Comparison of ENCODE assay signal across 8 mouse cellular contexts in genomic region chr13:56145523-56145922, GRCm38 (mm10). TPM values are rescaled to one million over a fixed set of nuclear protein-coding genes. Genes with fewer than 3 reads are reported as not detected.
A peak's percentile ranks its signal among the peaks of the same experiment; 100 is the strongest.
DNase-seq lines count a peak whose midpoint lies in the region; ATAC-seq and TF ChIP-seq lines count a peak whose summit lies in the region.

No protein-coding gene starts in this region.

- peak; percentile 56 for TF ChIP-seq CTCF in heart, postnatal 0 days (IDR thresholded peaks at IDR 0.05; ENCODE audit: low read depth)

- WGBS in heart, postnatal 0 days = 50% methylated on average over 3 of the region's 3 CpGs
- 25% methylated on average over 3 of the region's 3 CpGs for WGBS in heart, embryonic 11.5 days (ENCODE audit: insufficient replicate concordance)

- H3K4me3 ChIP-seq in heart, postnatal 0 days (ENCODE audit: low read depth, low read length) = no peak overlapping the region
- H3K4me3 ChIP-seq in heart, embryonic 11.5 days (ENCODE audit: low read depth, low read length) = no peak overlapping the region

- H3K27ac ChIP-seq in heart, postnatal 0 days (ENCODE audit: low read depth) = no peak overlapping the region
- H3K27ac ChIP-seq in heart, embryonic 11.5 days (ENCODE audit: low read depth, low read length) = no peak overlapping the region

- no peaks in the 10 kb centered on the region; the same call in 1 of the 2 replicates for H3K4me1 ChIP-seq in heart, postnatal 0 days (ENCODE audit: control insufficient read depth, insufficient read depth)
- no peaks in the 10 kb centered on the region for H3K4me1 ChIP-seq in heart, embryonic 11.5 days (ENCODE audit: control insufficient read depth, insufficient read depth, low read length)

- DNase-seq in heart, postnatal 0 days (ENCODE audit: low spot score) = no peak
- DNase-seq in B cell, adult 2 months = peak; percentile 58 to 68
- DNase-seq in T-cell, adult 2 months (ENCODE audit: low spot score) = peak; percentile 54
- no peak for DNase-seq in left cerebral cortex, adult 11 months (ENCODE audit: low spot score)
- DNase-seq in frontal cortex, postnatal 10 days (ENCODE audit: low spot score in 2 of 2) = no peak
- no peak for DNase-seq in cerebellum, postnatal 10 days

- H3K9ac ChIP-seq in heart, postnatal 0 days (replicated peaks; ENCODE audit: low read depth, low read length) = no peak overlapping the region
- no peak overlapping the region for H3K9ac ChIP-seq in heart, embryonic 11.5 days (ENCODE audit: low read depth, low read length)

- no peaks in the 10 kb centered on the region for H3K9me3 ChIP-seq in heart, postnatal 0 days (replicated peaks; ENCODE audit: control insufficient read depth, low read length)
- H3K9me3 ChIP-seq in heart, embryonic 11.5 days (replicated peaks; ENCODE audit: control insufficient read depth, low read length) = no peaks in the 10 kb centered on the region

- peak; percentile 51; the same call in 1 of the 2 replicates for ATAC-seq in heart, postnatal 0 days (ENCODE audit: insufficient read depth, low read depth)
- no peak for ATAC-seq in heart, embryonic 11.5 days (replicated peaks; ENCODE audit: insufficient number of reproducible peaks, low FRiP score, low TSS enrichment)
- peak; percentile 98 for ATAC-seq in megakaryocyte, adult 5-6 weeks (ENCODE audit: poor library complexity, severe bottlenecking)

- no peak overlapping the region for H3K4me2 ChIP-seq in heart, postnatal 0 days (ENCODE audit: low read depth, low read length)
- H3K4me2 ChIP-seq in heart, embryonic 11.5 days = no peak overlapping the region

- H3K36me3 ChIP-seq in heart, postnatal 0 days (replicated peaks; ENCODE audit: control insufficient read depth, insufficient read depth, low read length) = no peaks in the 10 kb centered on the region
- H3K36me3 ChIP-seq in heart, embryonic 11.5 days (ENCODE audit: control insufficient read depth, insufficient read depth, low read length) = no peaks in the 10 kb centered on the region

- H3K27me3 ChIP-seq in heart, postnatal 0 days (ENCODE audit: control insufficient read depth, insufficient read depth, low read length) = no peaks in the 10 kb centered on the region
- no peaks in the 10 kb centered on the region for H3K27me3 ChIP-seq in heart, embryonic 11.5 days (ENCODE audit: control insufficient read depth, insufficient read depth, low read length)

- no peak for TF ChIP-seq EP300 in heart, postnatal 0 days (IDR thresholded peaks at IDR 0.05; ENCODE audit: low read depth)

RNA-seq across cellular contexts. Expression of gene H2afy, which starts 9.4 kb away (rescaled TPM):
- total RNA-seq in heart, postnatal 0 days (2014; rRNA removed; ENCODE audit: low replicate concordance) = 45.0 and 93.1 TPM in 2 replicates
- polyA plus RNA-seq in heart, postnatal 0 days (2015; fragmentation: Nextera tagmentation; extraction: Ambion mirVana) = 61.7 and 62.0 TPM in 2 replicates
- polyA plus RNA-seq in heart, embryonic 11.5 days (2014; fragmentation: Nextera tagmentation; extraction: Ambion mirVana) = 154 and 162 TPM in 2 replicates
- total RNA-seq in megakaryocyte, adult 5-6 weeks (2015) = 304 and 326 TPM in 2 replicates
- total RNA-seq in megakaryocyte, adult 5-6 weeks (2017) = 669 and 674 TPM in 2 replicates

RNA-seq across cellular contexts. Expression of gene Tifab, which starts 33.2 kb away (rescaled TPM):
- total RNA-seq in heart, postnatal 0 days (2014; rRNA removed; ENCODE audit: low replicate concordance) = not detected in 2 replicates
- polyA plus RNA-seq in heart, postnatal 0 days (2015; fragmentation: Nextera tagmentation; extraction: Ambion mirVana) = 0.71 and 0.88 TPM in 2 replicates
- 0.33 and 0.55 TPM in 2 replicates for polyA plus RNA-seq in heart, embryonic 11.5 days (2014; fragmentation: Nextera tagmentation; extraction: Ambion mirVana)
- total RNA-seq in megakaryocyte, adult 5-6 weeks (2015) = 161 and 168 TPM in 2 replicates
- total RNA-seq in megakaryocyte, adult 5-6 weeks (2017) = 230 and 238 TPM in 2 replicates

Comparison
In these comparisons a context has a peak if more than half of its experiments do, and no peak if none do; other contexts are left out.
1. DNase-seq: peak in B cell, adult 2 months (2 of 2) and T-cell, adult 2 months (single experiment); none in heart, postnatal 0 days (single experiment), left cerebral cortex, adult 11 months (single experiment), frontal cortex, postnatal 10 days (0 of 2) and cerebellum, postnatal 10 days (0 of 2).
2. RNA of gene Tifab, which starts 33.2 kb away (total RNA-seq): 161 to 238 TPM in megakaryocyte, adult 5-6 weeks; not detected in heart, postnatal 0 days; every median in the first group is over 100 times any median in the second.